Mouse (Mus musculus): ENCODE data around the gene Zfyve27. TPM values are rescaled to one million over a fixed set of nuclear protein-coding genes. Genes with fewer than 3 reads are reported as not detected.

Zfyve27 gene
- total RNA-seq, 2 experiments from 2014 or later, result 93.8 to 94.6 TPM

- no peak for DNase-seq (ENCODE audit: low spot score in 2 of 2)
- intact Hi-C loops (cut with DNase I), result no loop called here
Measured at GRCm38 (mm10) chr19:42139724-42140517, 23.8 kb upstream of the Zfyve27 start.

- intact Hi-C loops (cut with DNase I), result no loop called here
Measured at GRCm38 (mm10) chr19:42141998-42142397, 21.8 kb upstream of the Zfyve27 start.

GRCm38 (mm10) chr19:42142757-42143156 lies 21.0 kb upstream of the Zfyve27 start:
- intact Hi-C loops (cut with DNase I), result no loop called here

More at GRCm38 (mm10) chr19:42141998-42142397, 21.8 kb upstream of the Zfyve27 start:
- DNase-seq (ENCODE audit: low spot score in 2 of 2), result no peak

GRCm38 (mm10) chr19:42144067-42144466 lies 19.7 kb upstream of the Zfyve27 start:
- intact Hi-C loops (cut with DNase I), result no loop called here

More at GRCm38 (mm10) chr19:42142757-42143156, 21.0 kb upstream of the Zfyve27 start:
- no peak for DNase-seq (ENCODE audit: low spot score in 2 of 2)

GRCm38 (mm10) chr19:42144541-42145167 lies 19.1 kb upstream of the Zfyve27 start:
- intact Hi-C loops (cut with DNase I), result no loop called here
- DNase-seq (ENCODE audit: low spot score in 2 of 2), result peak; percentile 95

More at GRCm38 (mm10) chr19:42144067-42144466, 19.7 kb upstream of the Zfyve27 start:
- DNase-seq (ENCODE audit: low spot score in 2 of 2), result no peak

GRCm38 (mm10) chr19:42145210-42145609 lies 18.5 kb upstream of the Zfyve27 start:
- intact Hi-C loops (cut with DNase I), result no loop called here

GRCm38 (mm10) chr19:42145731-42146130 lies 18.0 kb upstream of the Zfyve27 start:
- intact Hi-C loops (cut with DNase I), result no loop called here
- DNase-seq (ENCODE audit: low spot score in 2 of 2), result no peak

More at GRCm38 (mm10) chr19:42145210-42145609, 18.5 kb upstream of the Zfyve27 start:
- DNase-seq (ENCODE audit: low spot score in 2 of 2), result peak in 1 of 2 experiments; percentile 62

- no peak for DNase-seq (ENCODE audit: low spot score in 2 of 2)
- intact Hi-C loops (cut with DNase I), result no loop called here
Measured at GRCm38 (mm10) chr19:42146276-42147010, 17.3 kb upstream of the Zfyve27 start.

GRCm38 (mm10) chr19:42147170-42147768 lies 16.5 kb upstream of the Zfyve27 start, which contains the start of gene Marveld1:
Marveld1 (plus strand) TSS chr19:42147400.
- DNase-seq (ENCODE audit: low spot score in 2 of 2), result peak in 1 of 2 experiments; percentile 48
- intact Hi-C loops (cut with DNase I), result no loop called here

GRCm38 (mm10) chr19:42147769-42148568 lies 15.8 kb upstream of the Zfyve27 start:
- intact Hi-C loops (cut with DNase I), result no loop called here
- peak; percentile 61 to 83 for DNase-seq (ENCODE audit: low spot score in 2 of 2)

- intact Hi-C loops (cut with DNase I), result no loop called here
- no peak for DNase-seq (ENCODE audit: low spot score in 2 of 2)
Measured at GRCm38 (mm10) chr19:42148569-42148860, 15.2 kb upstream of the Zfyve27 start.

- peak; percentile 85 to 93 for DNase-seq (ENCODE audit: low spot score in 2 of 2)
- intact Hi-C loops (cut with DNase I), result loop anchor here (5.0 kb wide), 1 partner anchor 115 kb away; the partner anchor contains the start of gene Ankrd2
Measured at GRCm38 (mm10) chr19:42151990-42152389, 11.8 kb upstream of the Zfyve27 start.

GRCm38 (mm10) chr19:42157493-42158237 lies 6.1 kb upstream of the Zfyve27 start:
- no peak for DNase-seq (ENCODE audit: low spot score in 2 of 2)
- intact Hi-C loops (cut with DNase I), result no loop called here

- intact Hi-C loops (cut with DNase I), result no loop called here
- no peak for DNase-seq (ENCODE audit: low spot score in 2 of 2)
Measured at GRCm38 (mm10) chr19:42158246-42159017, 5.3 kb upstream of the Zfyve27 start.

- intact Hi-C loops (cut with DNase I), result no loop called here
Measured at GRCm38 (mm10) chr19:42164188-42164587, 437 bp downstream of the Zfyve27 start.

GRCm38 (mm10) chr19:42166130-42166529 lies 2.4 kb downstream of the Zfyve27 start:
- intact Hi-C loops (cut with DNase I), result loop anchor here (5.0 kb wide), 1 partner anchor 74 kb away; the partner anchor contains the start of gene Pi4k2a

More at GRCm38 (mm10) chr19:42164188-42164587, 437 bp downstream of the Zfyve27 start:
- no peak for DNase-seq (ENCODE audit: low spot score in 2 of 2)

GRCm38 (mm10) chr19:42166766-42167165 lies 3.0 kb downstream of the Zfyve27 start:
- DNase-seq (ENCODE audit: low spot score in 2 of 2), result no peak
- intact Hi-C loops (cut with DNase I), result loop anchor here (5.0 kb wide), 1 partner anchor 74 kb away; the partner anchor contains the start of gene Pi4k2a

More at GRCm38 (mm10) chr19:42166130-42166529, 2.4 kb downstream of the Zfyve27 start:
- DNase-seq (ENCODE audit: low spot score in 2 of 2), result peak; percentile 88 to 93

Measured in left cerebral cortex, postnatal 14 days (tissue).